Mouse (Mus musculus) testis, adult 2 months (tissue): ENCODE measurements around the gene Cd63.

ENCODE experiments used
- CTCF ChIP-seq: fragments of 200-500 bp; IDR thresholded peaks from 2 replicates; pipeline ENCODE4 v1.5.1; 2012; ENCODE audit warnings: low read depth, mild to moderate bottlenecking, inconsistent platforms, low read length, moderate library complexity; ENCODE audit not compliant: control insufficient read depth, insufficient read depth, insufficient replicate concordance
- POLR2A ChIP-seq: fragments of 200-500 bp; IDR thresholded peaks from 2 replicates; pipeline ENCODE4 v1.6.1; 2012; ENCODE audit warnings: low read depth, mild to moderate bottlenecking, inconsistent platforms, low read length, moderate library complexity; ENCODE audit not compliant: control insufficient read depth

GRCm38 (mm10) chr10:128938457-128938856 is 37.7 kb downstream of the Cd63 start:
- no peak for TF ChIP-seq CTCF
- no peak for TF ChIP-seq POLR2A
